Mouse (Mus musculus) spleen, adult 2 months (tissue): ENCODE data around the gene Slc4a4. TPM values are rescaled to one million over a fixed set of nuclear protein-coding genes. Genes with fewer than 3 reads are reported as not detected.
A peak's percentile ranks its signal among the peaks of the same experiment; 100 is the strongest.

Experiments
- DNase-seq, 2 experiments: peaks; one replicate each; pipeline versions ENCODE4 v3.0.0 to v3.0.0-alpha.2; 2012 to 2021; ENCODE audit warnings: low spot score in 2 of 2, low read depth in 1 of 2
- H3K27ac ChIP-seq: fragments of 200-500 bp; 2 replicates; pipeline ENCODE4 v1.5.1; 2012; ENCODE audit warnings: low read length, inconsistent platforms; ENCODE audit not compliant: insufficient read depth
- H3K27me3 ChIP-seq: fragments of 200-500 bp; 2 replicates; pipeline ENCODE4 v1.6.1; 2012; ENCODE audit warnings: mild to moderate bottlenecking, moderate library complexity, low read length, inconsistent platforms; ENCODE audit not compliant: control insufficient read depth, insufficient read depth
- H3K36me3 ChIP-seq: fragments of 200-500 bp; 2 replicates; pipeline ENCODE4 v1.6.1; 2012; ENCODE audit warnings: mild to moderate bottlenecking, low read length, inconsistent platforms; ENCODE audit not compliant: control insufficient read depth, insufficient read depth
- H3K4me1 ChIP-seq: fragments of 200-500 bp; 2 replicates; pipeline ENCODE4 v1.6.1; 2011; ENCODE audit warnings: inconsistent platforms; ENCODE audit not compliant: control insufficient read depth, insufficient read depth, insufficient read length
- H3K4me3 ChIP-seq: fragments of 200-500 bp; 2 replicates; pipeline ENCODE4 v1.5.1; 2011; ENCODE audit warnings: mild to moderate bottlenecking, inconsistent platforms; ENCODE audit not compliant: insufficient read depth, insufficient read length; ENCODE audit errors: extremely low read depth
- CTCF ChIP-seq: fragments of 200-500 bp; IDR thresholded peaks from 2 replicates; pipeline ENCODE4 v1.5.1; 2011; ENCODE audit warnings: mild to moderate bottlenecking, inconsistent platforms; ENCODE audit not compliant: insufficient read depth, insufficient read length, insufficient replicate concordance; ENCODE audit errors: extremely low read depth
- POLR2A ChIP-seq: fragments of 200-500 bp; IDR thresholded peaks from 2 replicates; pipeline ENCODE4 v1.6.1; 2011; ENCODE audit warnings: low read depth, low read length, inconsistent platforms
- WGBS: fragments of 180-500 bp; shearing (Covaris S2); methylation state at CpG from one replicate; pipeline ENCODE4 v1.1.7; 2018; 5-methylcytosine and 5-hydroxymethylcytosine counted together
- polyA plus RNA-seq: library from polyadenylated mRNA; depleted of rRNA; stranded (reverse); fragments of >200 nt; gene quantifications from 2 replicates; pipeline ENCODE4 v1.2.3, GENCODE M21; 2012

The Slc4a4 gene
- polyA plus RNA-seq, 1 experiment = 0.14 TPM

- 95% methylated on average over 4 of the region's 4 CpGs for WGBS
- no peak overlapping the region for H3K4me3 ChIP-seq
- DNase-seq = no peak
Observed at GRCm38 (mm10) chr5:89027518-89028085, 141.0 kb downstream of the Slc4a4 start.

GRCm38 (mm10) chr5:89032647-89033046 is 146.0 kb downstream of the Slc4a4 start:
- no peaks in the 10 kb centered on the region for H3K4me1 ChIP-seq
- no peaks in the 10 kb centered on the region for H3K36me3 ChIP-seq
- DNase-seq = no peak
- H3K27ac ChIP-seq = no peak overlapping the region
- TF ChIP-seq POLR2A (no peak), CTCF (no peak)
- WGBS = 91% methylated on average over 8 of the region's 8 CpGs
- H3K4me3 ChIP-seq = no peak overlapping the region
- H3K27me3 ChIP-seq = no peaks in the 10 kb centered on the region

More at GRCm38 (mm10) chr5:89027518-89028085, 141.0 kb downstream of the Slc4a4 start:
- TF ChIP-seq POLR2A = no peak
- TF ChIP-seq CTCF = no peak
- H3K27ac ChIP-seq = no peak overlapping the region
- H3K36me3 ChIP-seq = no peaks in the 10 kb centered on the region
- no peaks in the 10 kb centered on the region for H3K27me3 ChIP-seq
- no peaks in the 10 kb centered on the region for H3K4me1 ChIP-seq

GRCm38 (mm10) chr5:89033256-89033655 is 146.6 kb downstream of the Slc4a4 start:
- TF ChIP-seq POLR2A = no peak
- no peak for TF ChIP-seq CTCF
- no peak overlapping the region for H3K27ac ChIP-seq
- H3K4me1 ChIP-seq = no peaks in the 10 kb centered on the region
- no peaks in the 10 kb centered on the region for H3K27me3 ChIP-seq
- H3K4me3 ChIP-seq = no peak overlapping the region
- WGBS = 85% methylated on average over 4 of the region's 4 CpGs
- H3K36me3 ChIP-seq = no peaks in the 10 kb centered on the region
- no peak for DNase-seq

- Histone ChIP-seq H3K4me3 (no peak overlapping the region), H3K27me3 (no peaks in the 10 kb centered on the region), H3K27ac (no peak overlapping the region; the same call in 1 of the 2 replicates), H3K4me1 (no peaks in the 10 kb centered on the region), H3K36me3 (no peaks in the 10 kb centered on the region)
- 35% methylated on average over 5 of the region's 5 CpGs for WGBS
- no peak for DNase-seq
- TF ChIP-seq POLR2A (no peak), CTCF (no peak)
Observed at GRCm38 (mm10) chr5:89036147-89036546, 149.5 kb downstream of the Slc4a4 start.

- no peaks in the 10 kb centered on the region for H3K36me3 ChIP-seq
- no peak for DNase-seq
- no peak overlapping the region for H3K4me3 ChIP-seq
- no peaks in the 10 kb centered on the region for H3K27me3 ChIP-seq
- 86% methylated on average over 3 of the region's 3 CpGs for WGBS
- H3K4me1 ChIP-seq = no peaks in the 10 kb centered on the region
- no peak overlapping the region for H3K27ac ChIP-seq
- TF ChIP-seq POLR2A = no peak
- TF ChIP-seq CTCF = no peak
Observed at GRCm38 (mm10) chr5:89040814-89041213, 154.2 kb downstream of the Slc4a4 start.

GRCm38 (mm10) chr5:89043846-89044245 is 157.2 kb downstream of the Slc4a4 start:
- TF ChIP-seq CTCF = no peak
- H3K4me3 ChIP-seq = no peak overlapping the region
- no peaks in the 10 kb centered on the region for H3K36me3 ChIP-seq
- no peaks in the 10 kb centered on the region for H3K27me3 ChIP-seq
- WGBS = 68% methylated on average over 5 of the region's 5 CpGs
- H3K27ac ChIP-seq = no peak overlapping the region
- DNase-seq = no peak
- no peaks in the 10 kb centered on the region for H3K4me1 ChIP-seq

GRCm38 (mm10) chr5:89044801-89045200 is 158.2 kb downstream of the Slc4a4 start:
- peak; percentile 7 to 11 for DNase-seq
- Histone ChIP-seq H3K36me3 (no peaks in the 10 kb centered on the region), H3K27ac (no peak overlapping the region), H3K4me3 (no peak overlapping the region), H3K4me1 (no peaks in the 10 kb centered on the region), H3K27me3 (no peaks in the 10 kb centered on the region)
- WGBS = 65% methylated on average over 5 of the region's 5 CpGs
- TF ChIP-seq POLR2A (no peak), CTCF (no peak)

- no peaks in the 10 kb centered on the region for H3K36me3 ChIP-seq
- no peaks in the 10 kb centered on the region for H3K4me1 ChIP-seq
- H3K27me3 ChIP-seq = no peaks in the 10 kb centered on the region
- H3K4me3 ChIP-seq = no peak overlapping the region
- TF ChIP-seq POLR2A = no peak
- no peak for TF ChIP-seq CTCF
- no peak for DNase-seq
- WGBS = 42% methylated on average over 5 of the region's 5 CpGs
- H3K27ac ChIP-seq = no peak overlapping the region
Observed at GRCm38 (mm10) chr5:89051577-89051976, 165.0 kb downstream of the Slc4a4 start.
